Mouse (Mus musculus) G1E (cell line): ENCODE results near the gene Tas2r143.

Source experiments
- CTCF ChIP-seq: IDR thresholded peaks from 2 replicates; pipeline ENCODE4 v1.5.1; 2012; ENCODE audit warnings: low read depth, low read length, inconsistent platforms, mixed read lengths
- GATA1 ChIP-seq: IDR thresholded peaks from 2 replicates; pipeline ENCODE4 v1.6.1; 2012; ENCODE audit warnings: borderline replicate concordance, low read length, inconsistent platforms, mixed read lengths
- GATA2 ChIP-seq: IDR thresholded peaks from 2 replicates; pipeline ENCODE4 v1.6.1; 2012; ENCODE audit warnings: low read depth, low read length, inconsistent platforms, borderline replicate concordance
- POLR2AphosphoS5 ChIP-seq: IDR thresholded peaks from 2 replicates; pipeline ENCODE4 v1.6.1; 2012; ENCODE audit warnings: low read depth, low read length, inconsistent platforms; ENCODE audit not compliant: insufficient replicate concordance
- TAL1 ChIP-seq: conservative IDR thresholded peaks from 2 replicates; pipeline ENCODE4 v1.6.1; 2012; ENCODE audit warnings: low read depth, low read length, inconsistent platforms, mixed read lengths

GRCm38 (mm10) chr6:42362974-42363373 is 37.1 kb upstream of the Tas2r143 start:
- TF ChIP-seq CTCF (no peak), GATA1 (no peak), TAL1 (no peak), GATA2 (no peak), POLR2AphosphoS5 (no peak)
